In genomic region chr15:21063683-21064082, GRCm38 (mm10) we compare ENCODE assay signal across 27 mouse cellular contexts.
"Had no signal": no experiment of that assay in that cellular context is flagged by ENCODE, and none has a peak within 500 bp of the region (broad histone marks: within the 10 kb centered on the region; RNA-seq: fewer than 3 reads in every experiment).

No protein-coding gene starts in this region.

- H3K9me3 ChIP-seq: embryonic facial prominence, embryonic 10.5 days; embryonic facial prominence, embryonic 12.5 days; embryonic facial prominence, embryonic 13.5 days; embryonic facial prominence, embryonic 15.5 days; forebrain, embryonic 10.5 days; forebrain, embryonic 12.5 days; forebrain, embryonic 13.5 days; forebrain, embryonic 15.5 days had no signal

- DNase-seq: cerebellum, adult 8-10 months; cerebellum, adult 9-10 months; cerebellum, adult 9-11 months; cerebellum, postnatal 10 days; cerebellum, postnatal 14 days; cerebellum, postnatal 25 days; cerebellum, postnatal 36 days; embryo, embryonic 11 days; forebrain, postnatal 0 days; gastrocnemius, adult 2 months; gastrocnemius, postnatal 10 days; gastrocnemius, postnatal 25 days; gastrocnemius, postnatal 36 days; heart, adult 11 months; heart, adult 18-20 months; heart, adult 2 months had no signal

- H3K4me2 ChIP-seq: embryonic facial prominence, embryonic 12.5 days; embryonic facial prominence, embryonic 13.5 days; embryonic facial prominence, embryonic 15.5 days; forebrain, embryonic 12.5 days; forebrain, embryonic 13.5 days; forebrain, embryonic 15.5 days had no signal

- ATAC-seq: forebrain, embryonic 13.5 days; forebrain, embryonic 14.5 days; forebrain, embryonic 15.5 days; forebrain, embryonic 16.5 days; forebrain, postnatal 0 days had no signal

- H3K4me3 ChIP-seq: embryonic facial prominence, embryonic 10.5 days; embryonic facial prominence, embryonic 12.5 days; embryonic facial prominence, embryonic 13.5 days; embryonic facial prominence, embryonic 15.5 days; erythroblast, embryonic 14.5 days; forebrain, embryonic 10.5 days; forebrain, embryonic 12.5 days; forebrain, embryonic 13.5 days; forebrain, embryonic 15.5 days; gastrocnemius, adult 2 months; heart, adult 2 months had no signal

- H3K27me3 ChIP-seq: embryonic facial prominence, embryonic 12.5 days; embryonic facial prominence, embryonic 13.5 days; embryonic facial prominence, embryonic 15.5 days; forebrain, embryonic 12.5 days; forebrain, embryonic 13.5 days; forebrain, embryonic 15.5 days had no signal

- H3K36me3 ChIP-seq: embryonic facial prominence, embryonic 10.5 days; embryonic facial prominence, embryonic 12.5 days; embryonic facial prominence, embryonic 13.5 days; embryonic facial prominence, embryonic 15.5 days; forebrain, embryonic 10.5 days; forebrain, embryonic 12.5 days; forebrain, embryonic 15.5 days had no signal

- H3K9ac ChIP-seq: embryonic facial prominence, embryonic 12.5 days; embryonic facial prominence, embryonic 13.5 days; embryonic facial prominence, embryonic 15.5 days; forebrain, embryonic 12.5 days; forebrain, embryonic 13.5 days; forebrain, embryonic 15.5 days; forebrain, postnatal 0 days had no signal

- H3K4me1 ChIP-seq: embryonic facial prominence, embryonic 10.5 days; embryonic facial prominence, embryonic 12.5 days; embryonic facial prominence, embryonic 13.5 days; embryonic facial prominence, embryonic 15.5 days; forebrain, embryonic 10.5 days; forebrain, embryonic 12.5 days; forebrain, embryonic 13.5 days; forebrain, embryonic 15.5 days had no signal

- H3K27ac ChIP-seq: embryonic facial prominence, embryonic 10.5 days; embryonic facial prominence, embryonic 12.5 days; embryonic facial prominence, embryonic 13.5 days; embryonic facial prominence, embryonic 15.5 days; forebrain, embryonic 10.5 days; forebrain, embryonic 12.5 days; forebrain, embryonic 13.5 days; forebrain, embryonic 15.5 days; gastrocnemius, adult 2 months; heart, adult 2 months had no signal
